Mouse (Mus musculus): Measurements from ENCODE around the gene Atxn7l1. TPM values are rescaled to one million over a fixed set of nuclear protein-coding genes. Genes with fewer than 3 reads are reported as not detected.

The Atxn7l1 gene
- polyA plus RNA-seq, 1 experiment = not detected

GRCm38 (mm10) chr12:33267965-33268364, 120.5 kb downstream of the Atxn7l1 start:
- 76% methylated on average over 4 of the region's 4 CpGs for WGBS
- Histone ChIP-seq H3K4me3 (ENCODE audit: insufficient read depth, low read depth, low read length) (no peak overlapping the region), H3K27ac (ENCODE audit: insufficient read depth, low read depth, low read length) (no peak overlapping the region), H3K4me1 (ENCODE audit: control insufficient read depth, insufficient read depth, low read length) (no peaks in the 10 kb centered on the region)
- TF ChIP-seq CTCF (IDR thresholded peaks at IDR 0.05; ENCODE audit: insufficient read depth, low read depth, low read length) (no peak), POLR2A (IDR thresholded peaks at IDR 0.05; ENCODE audit: insufficient read depth, low read depth, low read length) (no peak)

DNA sequence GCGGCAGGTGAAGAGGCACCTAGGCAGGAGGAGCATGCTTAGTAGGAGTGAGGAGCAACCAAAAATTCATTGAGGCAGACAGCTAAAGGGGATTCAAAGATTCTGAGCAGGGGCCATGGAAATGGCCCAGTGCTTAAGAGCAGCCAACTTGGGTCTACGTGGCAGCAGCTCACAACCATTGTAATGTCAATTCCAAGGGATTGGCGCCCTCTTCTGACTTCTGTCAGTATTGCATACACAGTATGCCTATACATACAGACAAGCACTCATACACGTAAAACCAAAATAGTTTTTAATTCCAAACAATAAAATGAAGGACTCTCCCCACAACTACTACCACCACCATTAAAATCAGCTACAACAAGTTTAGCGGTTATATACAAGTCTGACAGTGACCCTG, 122.2 kb downstream of the Atxn7l1 start:
- H3K27ac ChIP-seq (ENCODE audit: insufficient read depth, low read depth, low read length) = no peak overlapping the region
- peaks cover 3% of the 10 kb centered on the region for H3K4me1 ChIP-seq (ENCODE audit: control insufficient read depth, insufficient read depth, low read length)
- no peak overlapping the region for H3K4me3 ChIP-seq (ENCODE audit: insufficient read depth, low read depth, low read length)
- WGBS = 85% methylated on average over 5 of the region's 5 CpGs
- TF ChIP-seq POLR2A (IDR thresholded peaks at IDR 0.05; ENCODE audit: insufficient read depth, low read depth, low read length) = no peak
- no peak for TF ChIP-seq CTCF (IDR thresholded peaks at IDR 0.05; ENCODE audit: insufficient read depth, low read depth, low read length)

GRCm38 (mm10) chr12:33271865-33272264, 124.4 kb downstream of the Atxn7l1 start:
- no peak overlapping the region for H3K27ac ChIP-seq (ENCODE audit: insufficient read depth, low read depth, low read length)
- WGBS = 90% methylated on average over 12 of the region's 12 CpGs
- TF ChIP-seq CTCF (IDR thresholded peaks at IDR 0.05; ENCODE audit: insufficient read depth, low read depth, low read length) = no peak
- TF ChIP-seq POLR2A (IDR thresholded peaks at IDR 0.05; ENCODE audit: insufficient read depth, low read depth, low read length) = no peak
- peaks cover 3% of the 10 kb centered on the region for H3K4me1 ChIP-seq (ENCODE audit: control insufficient read depth, insufficient read depth, low read length)
- no peak overlapping the region for H3K4me3 ChIP-seq (ENCODE audit: insufficient read depth, low read depth, low read length)

DNA sequence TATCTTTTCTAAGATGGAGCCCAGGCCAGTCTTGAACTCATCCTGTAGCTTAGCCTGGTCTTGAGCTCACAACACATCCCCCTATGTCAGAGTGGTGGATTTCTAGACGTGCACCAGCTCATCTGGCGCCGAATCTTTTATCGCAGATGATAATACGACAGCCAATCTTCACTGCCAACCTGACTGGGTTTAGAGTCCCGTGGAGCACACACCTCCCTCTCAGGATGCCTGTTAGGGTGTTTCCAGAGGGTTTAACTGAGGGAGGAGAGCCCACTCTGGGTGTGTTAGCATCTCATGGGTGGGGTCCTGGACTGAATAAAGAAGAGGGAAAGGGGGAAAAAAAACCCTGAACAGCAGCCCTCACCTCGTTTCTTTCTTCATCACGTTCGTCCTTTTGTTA, 124.9 kb downstream of the Atxn7l1 start:
- Histone ChIP-seq H3K4me3 (ENCODE audit: insufficient read depth, low read depth, low read length) (no peak overlapping the region), H3K4me1 (ENCODE audit: control insufficient read depth, insufficient read depth, low read length) (peaks cover 3% of the 10 kb centered on the region), H3K27ac (ENCODE audit: insufficient read depth, low read depth, low read length) (no peak overlapping the region)
- 82% methylated on average over 9 of the region's 9 CpGs for WGBS
- TF ChIP-seq POLR2A (IDR thresholded peaks at IDR 0.05; ENCODE audit: insufficient read depth, low read depth, low read length) (no peak), CTCF (IDR thresholded peaks at IDR 0.05; ENCODE audit: insufficient read depth, low read depth, low read length) (no peak)

GRCm38 (mm10) chr12:33273147-33273546, 125.7 kb downstream of the Atxn7l1 start:
- no peak overlapping the region for H3K4me3 ChIP-seq (ENCODE audit: insufficient read depth, low read depth, low read length)
- peaks cover 3% of the 10 kb centered on the region for H3K4me1 ChIP-seq (ENCODE audit: control insufficient read depth, insufficient read depth, low read length)
- WGBS = 74% methylated on average over 4 of the region's 4 CpGs
- TF ChIP-seq POLR2A (IDR thresholded peaks at IDR 0.05; ENCODE audit: insufficient read depth, low read depth, low read length) (no peak), CTCF (IDR thresholded peaks at IDR 0.05; ENCODE audit: insufficient read depth, low read depth, low read length) (no peak)
- no peak overlapping the region for H3K27ac ChIP-seq (ENCODE audit: insufficient read depth, low read depth, low read length)

GRCm38 (mm10) chr12:33273668-33274067, 126.2 kb downstream of the Atxn7l1 start:
- no peak overlapping the region for H3K27ac ChIP-seq (ENCODE audit: insufficient read depth, low read depth, low read length)
- no peak overlapping the region for H3K4me3 ChIP-seq (ENCODE audit: insufficient read depth, low read depth, low read length)
- peaks cover 3% of the 10 kb centered on the region for H3K4me1 ChIP-seq (ENCODE audit: control insufficient read depth, insufficient read depth, low read length)
- 83% methylated on average over 9 of the region's 9 CpGs for WGBS
- no peak for TF ChIP-seq CTCF (IDR thresholded peaks at IDR 0.05; ENCODE audit: insufficient read depth, low read depth, low read length)
- TF ChIP-seq POLR2A (IDR thresholded peaks at IDR 0.05; ENCODE audit: insufficient read depth, low read depth, low read length) = no peak

DNA sequence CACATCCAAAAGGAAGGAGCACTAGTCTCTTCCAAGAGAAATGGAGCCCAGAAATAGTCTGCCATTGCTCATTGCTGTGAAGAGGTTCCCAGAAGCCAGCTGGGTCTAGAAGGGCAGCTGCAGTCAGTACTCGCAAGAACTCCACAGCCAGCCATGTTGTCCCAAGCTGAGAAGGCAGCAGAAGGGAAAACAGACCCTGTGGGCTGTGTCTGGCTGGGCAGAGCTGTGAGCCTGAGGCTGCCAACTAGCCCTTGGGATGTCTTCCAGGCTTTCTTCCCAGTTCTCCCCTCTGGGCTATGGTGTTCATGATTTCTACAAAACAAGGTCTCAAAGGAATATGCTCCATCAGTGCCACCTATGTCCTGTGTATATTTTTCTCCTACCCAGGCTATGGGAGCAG, 128.5 kb downstream of the Atxn7l1 start:
- no peak for TF ChIP-seq POLR2A (IDR thresholded peaks at IDR 0.05; ENCODE audit: insufficient read depth, low read depth, low read length)
- no peak for TF ChIP-seq CTCF (IDR thresholded peaks at IDR 0.05; ENCODE audit: insufficient read depth, low read depth, low read length)
- 69% methylated on average over 1 of the region's 1 CpGs for WGBS
- Histone ChIP-seq H3K4me3 (ENCODE audit: insufficient read depth, low read depth, low read length) (no peak overlapping the region), H3K4me1 (ENCODE audit: control insufficient read depth, insufficient read depth, low read length) (peaks cover 3% of the 10 kb centered on the region), H3K27ac (ENCODE audit: insufficient read depth, low read depth, low read length) (no peak overlapping the region)

- H3K27ac ChIP-seq (ENCODE audit: insufficient read depth, low read depth, low read length) = no peak overlapping the region
- 80% methylated on average over 7 of the region's 7 CpGs for WGBS
- no peak overlapping the region for H3K4me3 ChIP-seq (ENCODE audit: insufficient read depth, low read depth, low read length)
- peaks cover 3% of the 10 kb centered on the region for H3K4me1 ChIP-seq (ENCODE audit: control insufficient read depth, insufficient read depth, low read length)
- no peak for TF ChIP-seq POLR2A (IDR thresholded peaks at IDR 0.05; ENCODE audit: insufficient read depth, low read depth, low read length)
Measured at GRCm38 (mm10) chr12:33277427-33277826, 129.9 kb downstream of the Atxn7l1 start.

DNA sequence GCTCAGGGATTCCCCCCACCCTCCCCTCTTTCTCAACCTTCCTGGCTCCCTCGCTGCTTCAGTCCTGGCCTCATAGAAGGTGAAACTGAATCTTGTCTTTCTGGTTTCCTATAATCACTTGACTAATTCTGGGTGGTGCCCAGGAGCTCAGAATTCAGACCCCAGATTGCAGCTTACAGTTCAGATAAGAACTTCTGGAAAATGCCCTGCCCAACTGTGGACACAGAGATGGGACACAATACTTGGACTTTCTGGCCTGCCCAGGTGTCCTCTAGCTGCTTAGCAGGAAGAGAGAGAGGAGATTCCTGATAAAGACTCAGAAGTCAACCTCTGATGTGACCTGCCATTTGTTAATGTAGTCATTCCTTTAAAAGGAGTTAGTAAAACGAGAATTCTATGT, 131.7 kb downstream of the Atxn7l1 start:
- Histone ChIP-seq H3K27ac (ENCODE audit: insufficient read depth, low read depth, low read length) (no peak overlapping the region), H3K4me1 (ENCODE audit: control insufficient read depth, insufficient read depth, low read length) (no peaks in the 10 kb centered on the region), H3K4me3 (ENCODE audit: insufficient read depth, low read depth, low read length) (no peak overlapping the region)
- TF ChIP-seq POLR2A (IDR thresholded peaks at IDR 0.05; ENCODE audit: insufficient read depth, low read depth, low read length) (no peak), CTCF (IDR thresholded peaks at IDR 0.05; ENCODE audit: insufficient read depth, low read depth, low read length) (no peak)
- 96% methylated on average over 2 of the region's 2 CpGs for WGBS

GRCm38 (mm10) chr12:33280805-33281204, 133.3 kb downstream of the Atxn7l1 start:
- Histone ChIP-seq H3K4me3 (ENCODE audit: insufficient read depth, low read depth, low read length) (no peak overlapping the region), H3K27ac (ENCODE audit: insufficient read depth, low read depth, low read length) (no peak overlapping the region), H3K4me1 (ENCODE audit: control insufficient read depth, insufficient read depth, low read length) (no peaks in the 10 kb centered on the region; the same call in 1 of the 2 replicates)
- TF ChIP-seq CTCF (IDR thresholded peaks at IDR 0.05; ENCODE audit: insufficient read depth, low read depth, low read length) = peak; percentile 76; the same call in 1 of the 2 replicates
- TF ChIP-seq POLR2A (IDR thresholded peaks at IDR 0.05; ENCODE audit: insufficient read depth, low read depth, low read length) = no peak
- WGBS = 39% methylated on average over 2 of the region's 2 CpGs

All from olfactory bulb, adult 2 months (tissue).